Mouse (Mus musculus): ENCODE measurements around the gene Fam84a. TPM values are rescaled to one million over a fixed set of nuclear protein-coding genes. Genes with fewer than 3 reads are reported as not detected.

Gene Fam84a
- 0.58 and 1.3 TPM in 2 replicates for total RNA-seq (2012; rRNA removed)

DNA sequence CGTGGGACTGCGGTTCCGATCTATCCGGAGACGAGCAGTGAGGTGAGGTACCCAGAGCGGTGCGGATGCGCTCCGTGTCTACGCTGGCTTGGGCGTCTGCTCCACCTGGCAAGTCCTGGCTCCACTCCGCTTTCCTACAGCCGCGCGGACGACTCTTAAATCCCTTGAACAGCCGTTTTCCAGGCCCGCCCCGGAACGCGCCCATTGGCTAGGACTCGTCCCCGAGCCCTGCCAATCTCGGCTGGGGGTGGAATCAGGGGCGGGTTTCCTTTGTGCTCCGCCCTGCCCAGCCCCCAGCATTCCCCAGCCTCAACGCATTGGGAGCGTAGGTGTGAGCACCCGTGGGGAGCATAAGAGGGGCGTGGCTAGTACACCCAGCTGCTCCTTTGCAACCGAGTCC is at the start of gene Fam84a:
Gene Fam84a, minus strand, starts transcription at position 134 of the 400 bp plus-strand sequence.
- Histone ChIP-seq H3K4me1 (ENCODE audit: control insufficient read depth in 2 of 2, insufficient read depth in 2 of 2, low read length in 2 of 2, poor library complexity in 1 of 2) (peaks cover 0 to 7% of the 10 kb centered on the region in 2 experiments; a peak in 1 of 4 replicates), H3K9ac (ENCODE audit: insufficient read depth, low read depth, low read length, poor library complexity, severe bottlenecking) (peak within 1 kb of the TSS; percentile 63), H3K4me3 (ENCODE audit: insufficient read depth in 1 of 2, low read depth in 1 of 2, low read length in 2 of 2, poor library complexity in 1 of 2, severe bottlenecking in 1 of 2) (peak within 1 kb of the TSS; percentile 68 to 84), H3K36me3 (ENCODE audit: control insufficient read depth, insufficient read depth, low read length, poor library complexity, severe bottlenecking) (no peaks in the 10 kb centered on the region), H3K27ac (ENCODE audit: insufficient read depth, low read depth, low read length, poor library complexity, severe bottlenecking) (no peak within 1 kb of the TSS), H3K9me3 (ENCODE audit: control insufficient read depth, insufficient read depth, low read depth, low read length) (no peaks in the 10 kb centered on the region)
- in situ Hi-C loops (cut with MboI; ENCODE audit: low sequenced_read_pairs in 2 of 2, unreplicated experiment in 2 of 2) = no loop called here
- peak; percentile 86 for DNase-seq (ENCODE audit: low read depth, low spot score)
- TF ChIP-seq CHD2 (IDR thresholded peaks at IDR 0.05; ENCODE audit: low read depth, low read length) (no peak), ZNF384 (IDR thresholded peaks at IDR 0.05; ENCODE audit: low read depth, low read length) (no peak), ZC3H11A (IDR thresholded peaks at IDR 0.05; ENCODE audit: borderline replicate concordance, low read depth, low read length) (no peak), MAFK (IDR thresholded peaks at IDR 0.05; ENCODE audit: insufficient read depth, low read depth, low read length) (no peak), HCFC1 (IDR thresholded peaks at IDR 0.05; ENCODE audit: borderline replicate concordance, insufficient read depth, low read length) (no peak)

DNA sequence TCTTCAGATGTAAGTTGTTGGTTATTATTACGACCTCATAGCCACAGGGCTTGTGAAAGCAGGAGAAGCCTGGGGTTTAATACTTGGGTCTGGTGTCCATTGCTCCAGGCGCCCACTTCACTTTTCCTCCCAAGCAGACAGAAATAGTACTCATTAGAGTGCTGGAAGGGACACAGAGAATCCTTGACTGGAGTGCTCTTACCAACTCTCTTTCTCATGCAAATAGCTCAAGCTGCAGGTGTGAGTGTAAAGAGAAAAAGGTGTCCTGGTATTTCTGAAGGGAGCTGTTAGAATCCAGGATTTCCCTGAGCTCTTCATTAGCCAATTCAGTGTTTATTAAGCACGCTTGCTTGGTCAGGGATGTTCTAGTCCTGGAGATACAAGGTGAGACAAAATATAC is 43.6 kb upstream of the Fam84a start:
- Histone ChIP-seq H3K9ac (ENCODE audit: insufficient read depth, low read depth, low read length, poor library complexity, severe bottlenecking) (no peak overlapping the region), H3K27ac (ENCODE audit: insufficient read depth, low read depth, low read length, poor library complexity, severe bottlenecking) (no peak overlapping the region), H3K4me1 (ENCODE audit: control insufficient read depth in 2 of 2, insufficient read depth in 2 of 2, low read length in 2 of 2, poor library complexity in 1 of 2) (no peaks in the 10 kb centered on the region), H3K4me3 (ENCODE audit: insufficient read depth in 1 of 2, low read depth in 1 of 2, low read length in 2 of 2, poor library complexity in 1 of 2, severe bottlenecking in 1 of 2) (no peak overlapping the region), H3K9me3 (ENCODE audit: control insufficient read depth, insufficient read depth, low read depth, low read length) (no peaks in the 10 kb centered on the region), H3K36me3 (ENCODE audit: control insufficient read depth, insufficient read depth, low read length, poor library complexity, severe bottlenecking) (no peaks in the 10 kb centered on the region)
- DNase-seq (ENCODE audit: low read depth, low spot score) = peak; percentile 13
- TF ChIP-seq ZNF384 (IDR thresholded peaks at IDR 0.05; ENCODE audit: low read depth, low read length) = no peak
- TF ChIP-seq MAFK (IDR thresholded peaks at IDR 0.05; ENCODE audit: insufficient read depth, low read depth, low read length) = no peak
- TF ChIP-seq ZC3H11A (IDR thresholded peaks at IDR 0.05; ENCODE audit: borderline replicate concordance, low read depth, low read length) = no peak
- no peak for TF ChIP-seq HCFC1 (IDR thresholded peaks at IDR 0.05; ENCODE audit: borderline replicate concordance, insufficient read depth, low read length)
- no peak for TF ChIP-seq CHD2 (IDR thresholded peaks at IDR 0.05; ENCODE audit: low read depth, low read length)
- in situ Hi-C loops (cut with MboI; ENCODE audit: low sequenced_read_pairs in 2 of 2, unreplicated experiment in 2 of 2) = no loop called here

DNA sequence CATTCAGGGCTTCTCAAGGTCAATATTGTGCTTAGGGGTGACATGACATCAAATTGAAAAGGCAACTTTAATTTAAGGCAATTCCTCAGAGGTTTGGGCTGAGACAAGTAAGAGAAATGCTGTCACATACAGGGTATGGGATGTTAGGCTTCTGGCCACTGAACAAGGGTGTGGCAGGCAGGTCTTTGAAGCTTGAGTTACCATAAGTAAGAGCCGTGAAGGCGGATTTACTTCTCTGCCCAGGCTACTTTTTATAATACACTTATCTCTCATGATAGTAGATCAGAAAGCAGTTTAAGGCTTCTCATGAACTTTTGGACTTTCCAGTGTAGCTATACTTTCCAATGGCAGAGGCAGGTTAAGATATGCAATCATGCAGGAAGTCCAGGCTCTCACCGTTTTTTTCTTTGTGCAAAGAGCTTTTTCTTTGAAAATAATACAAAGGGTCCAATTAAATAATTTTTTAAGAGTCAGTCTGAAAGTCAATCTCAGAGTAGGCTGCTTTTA is 34.9 kb upstream of the Fam84a start:
- in situ Hi-C loops (cut with MboI; ENCODE audit: low sequenced_read_pairs in 2 of 2, unreplicated experiment in 2 of 2) = no loop called here
- no peaks in the 10 kb centered on the region for H3K9me3 ChIP-seq (ENCODE audit: control insufficient read depth, insufficient read depth, low read depth, low read length)

DNA sequence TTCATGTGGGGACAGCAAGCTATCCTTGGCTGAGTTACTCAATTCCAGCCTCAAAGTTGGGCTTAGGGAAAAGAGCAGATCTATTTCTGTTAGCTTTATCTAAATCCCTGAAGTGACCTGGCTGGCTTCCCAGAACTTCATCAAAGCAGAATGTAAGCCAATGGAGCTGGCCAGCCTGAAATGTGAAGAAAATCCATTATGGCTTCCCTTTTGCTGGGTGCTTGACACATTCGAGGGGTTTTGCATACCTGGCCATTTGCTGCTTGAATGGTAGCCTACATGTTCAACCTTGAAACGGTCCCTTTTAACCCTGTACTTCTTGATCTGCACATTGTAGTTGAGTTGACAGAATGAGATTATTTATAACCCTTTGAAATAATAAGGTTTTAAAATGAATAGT is 13.9 kb upstream of the Fam84a start:
- DNase-seq (ENCODE audit: low read depth, low spot score) = no peak
- no peak overlapping the region for H3K9ac ChIP-seq (ENCODE audit: insufficient read depth, low read depth, low read length, poor library complexity, severe bottlenecking)
- TF ChIP-seq MAFK (IDR thresholded peaks at IDR 0.05; ENCODE audit: insufficient read depth, low read depth, low read length) (no peak), ZNF384 (IDR thresholded peaks at IDR 0.05; ENCODE audit: low read depth, low read length) (no peak), HCFC1 (IDR thresholded peaks at IDR 0.05; ENCODE audit: borderline replicate concordance, insufficient read depth, low read length) (no peak), CHD2 (IDR thresholded peaks at IDR 0.05; ENCODE audit: low read depth, low read length) (no peak), ZC3H11A (IDR thresholded peaks at IDR 0.05; ENCODE audit: borderline replicate concordance, low read depth, low read length) (no peak)
- H3K36me3 ChIP-seq (ENCODE audit: control insufficient read depth, insufficient read depth, low read length, poor library complexity, severe bottlenecking) = no peaks in the 10 kb centered on the region
- no peak overlapping the region for H3K4me3 ChIP-seq (ENCODE audit: insufficient read depth in 1 of 2, low read depth in 1 of 2, low read length in 2 of 2, poor library complexity in 1 of 2, severe bottlenecking in 1 of 2)
- no peak overlapping the region for H3K27ac ChIP-seq (ENCODE audit: insufficient read depth, low read depth, low read length, poor library complexity, severe bottlenecking)
- in situ Hi-C loops (cut with MboI; ENCODE audit: low sequenced_read_pairs in 2 of 2, unreplicated experiment in 2 of 2) = no loop called here
- H3K9me3 ChIP-seq (ENCODE audit: control insufficient read depth, insufficient read depth, low read depth, low read length) = no peaks in the 10 kb centered on the region
- no peaks in the 10 kb centered on the region for H3K4me1 ChIP-seq (ENCODE audit: control insufficient read depth in 2 of 2, insufficient read depth in 2 of 2, low read length in 2 of 2, poor library complexity in 1 of 2)

More for the DNA sequence above, 34.9 kb upstream of the Fam84a start:
- no peak overlapping the region for H3K27ac ChIP-seq (ENCODE audit: insufficient read depth, low read depth, low read length, poor library complexity, severe bottlenecking)
- no peak for DNase-seq (ENCODE audit: low read depth, low spot score)
- H3K9ac ChIP-seq (ENCODE audit: insufficient read depth, low read depth, low read length, poor library complexity, severe bottlenecking) = no peak overlapping the region
- TF ChIP-seq ZNF384 (IDR thresholded peaks at IDR 0.05; ENCODE audit: low read depth, low read length) (no peak), HCFC1 (IDR thresholded peaks at IDR 0.05; ENCODE audit: borderline replicate concordance, insufficient read depth, low read length) (no peak), MAFK (IDR thresholded peaks at IDR 0.05; ENCODE audit: insufficient read depth, low read depth, low read length) (no peak), ZC3H11A (IDR thresholded peaks at IDR 0.05; ENCODE audit: borderline replicate concordance, low read depth, low read length) (no peak), CHD2 (IDR thresholded peaks at IDR 0.05; ENCODE audit: low read depth, low read length) (no peak)
- no peak overlapping the region for H3K4me3 ChIP-seq (ENCODE audit: insufficient read depth in 1 of 2, low read depth in 1 of 2, low read length in 2 of 2, poor library complexity in 1 of 2, severe bottlenecking in 1 of 2)
- H3K4me1 ChIP-seq (ENCODE audit: control insufficient read depth in 2 of 2, insufficient read depth in 2 of 2, low read length in 2 of 2, poor library complexity in 1 of 2) = no peaks in the 10 kb centered on the region
- H3K36me3 ChIP-seq (ENCODE audit: control insufficient read depth, insufficient read depth, low read length, poor library complexity, severe bottlenecking) = no peaks in the 10 kb centered on the region
